Mouse (Mus musculus) hindbrain, embryonic 14.5 days (tissue): Measurements from ENCODE around the gene Pcdh19. TPM values are rescaled to one million over a fixed set of nuclear protein-coding genes. Genes with fewer than 3 reads are reported as not detected.

Source experiments
- ATAC-seq: fragments of 200-750 bp; cut with Nextera tagmentation; 2 replicates; pipeline ENCODE4 v1.8.0; 2017; ENCODE audit warnings: moderate number of reproducible peaks, mild to moderate bottlenecking, moderate TSS enrichment, moderate library complexity; ENCODE audit not compliant: low FRiP score
- DNase-seq: peaks from one replicate; pipeline ENCODE4 v3.0.0-alpha.2; 2015; ENCODE audit warnings: low spot score
- H3K27ac ChIP-seq: fragments of 300-500 bp; sonication (generic); 2 replicates; pipeline ENCODE4 v1.5.1; 2014; ENCODE audit warnings: mild to moderate bottlenecking, moderate library complexity
- H3K27me3 ChIP-seq: fragments of 300-500 bp; sonication (generic); 2 replicates; pipeline ENCODE4 v1.6.1; 2014; ENCODE audit warnings: mild to moderate bottlenecking, low read length, mixed read lengths; ENCODE audit not compliant: control insufficient read depth, insufficient read depth
- H3K36me3 ChIP-seq: fragments of 300-500 bp; sonication (generic); replicated peaks from 2 replicates; pipeline ENCODE4 v1.6.1; 2014; ENCODE audit not compliant: control insufficient read depth, insufficient read depth
- H3K4me1 ChIP-seq: fragments of 300-500 bp; sonication (generic); replicated peaks from 2 replicates; pipeline ENCODE4 v1.6.1; 2014; ENCODE audit warnings: antibody characterized with exemption, low read length, mixed read lengths; ENCODE audit not compliant: control insufficient read depth, insufficient read depth
- H3K4me2 ChIP-seq: fragments of 300-500 bp; sonication (generic); replicated peaks from 2 replicates; pipeline ENCODE4 v1.6.1; 2014; ENCODE audit warnings: mild to moderate bottlenecking, moderate library complexity
- H3K4me3 ChIP-seq: fragments of 300-500 bp; sonication (generic); replicated peaks from 2 replicates; pipeline ENCODE4 v1.5.1; 2014; ENCODE audit warnings: mild to moderate bottlenecking, low read length
- H3K9ac ChIP-seq: fragments of 300-500 bp; sonication (generic); 2 replicates; pipeline ENCODE4 v1.6.1; 2014
- H3K9me3 ChIP-seq: fragments of 300-500 bp; sonication (generic); 2 replicates; pipeline ENCODE4 v1.6.1; 2016; ENCODE audit warnings: low read length; ENCODE audit not compliant: control insufficient read depth
- WGBS: fragments of 180-500 bp; shearing (Covaris S2); extraction: QIAGEN DNeasy Blood & Tissue Kit; methylation state at CpG from one replicate; pipeline ENCODE4 v1.1.7; 2014; 5-methylcytosine and 5-hydroxymethylcytosine counted together
- polyA plus RNA-seq: library from polyadenylated mRNA; unstranded; fragments of >200 nt; fragmentation: Nextera tagmentation; extraction: Ambion mirVana; gene quantifications from 2 replicates; pipeline ENCODE4 v1.2.1, GENCODE M21; 2014

Gene Pcdh19
- polyA plus RNA-seq, 1 experiment from 2014 or later, result 17.3 TPM

DNA sequence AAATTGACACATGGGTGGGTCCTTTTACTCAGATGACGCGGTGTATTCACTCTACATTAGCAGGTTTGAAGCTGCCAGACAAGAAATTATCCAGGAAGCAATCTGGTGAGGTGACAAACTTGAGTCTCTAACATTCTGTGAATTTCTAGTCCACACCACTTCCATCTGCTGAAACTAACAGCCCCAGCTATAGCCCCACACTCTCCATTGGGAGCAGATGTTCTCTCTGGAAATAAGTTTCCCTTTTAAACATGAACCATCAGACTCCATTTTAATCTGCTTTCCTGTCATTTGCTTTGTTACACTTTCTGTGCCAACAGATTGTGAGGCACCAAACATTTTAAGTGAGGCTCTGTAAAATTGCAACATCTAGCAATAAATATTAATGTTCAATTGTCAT is 123.4 kb downstream of the Pcdh19 start:
- DNase-seq (no peak), ATAC-seq (no peak)
- Histone ChIP-seq H3K4me3 (no peak overlapping the region), H3K4me2 (no peak overlapping the region), H3K9me3 (no peaks in the 10 kb centered on the region), H3K27ac (no peak overlapping the region), H3K36me3 (no peaks in the 10 kb centered on the region), H3K27me3 (no peaks in the 10 kb centered on the region), H3K4me1 (no peaks in the 10 kb centered on the region), H3K9ac (no peak overlapping the region)
- WGBS, result 75% methylated on average over 2 of the region's 2 CpGs

Other genes with a start within 250 kb of the Pcdh19 start
- gene Tnmd, start 162.0 kb upstream of the Pcdh19 start, polyA plus RNA-seq, result 1.1 and 2.0 TPM in 2 replicates
- 295 and 303 TPM in 2 replicates for gene Tspan6, start 209.4 kb upstream of the Pcdh19 start, polyA plus RNA-seq
- gene Srpx2, start 219.4 kb upstream of the Pcdh19 start, polyA plus RNA-seq, result 1.5 and 1.9 TPM in 2 replicates